Mouse (Mus musculus): ENCODE results near the gene Capn8. TPM values are rescaled to one million over a fixed set of nuclear protein-coding genes. Genes with fewer than 3 reads are reported as not detected.

Capn8 gene
- 0.10 and 0.16 TPM in 2 replicates for polyA plus RNA-seq (2015; fragmentation: Nextera tagmentation; extraction: Ambion mirVana)

GRCm38 (mm10) chr1:182564408-182565120 is at the start of gene Capn8:
Gene Capn8, plus strand, starts transcription at chr1:182565007.
- no peak within 1 kb of the TSS for H3K27ac ChIP-seq
- no peak within 1 kb of the TSS for H3K4me2 ChIP-seq
- WGBS: 72% methylated on average over 5 of the region's 5 CpGs
- H3K36me3 ChIP-seq (ENCODE audit: poor library complexity, severe bottlenecking): no peaks in the 10 kb centered on the region
- H3K27me3 ChIP-seq: peaks cover 18% of the 10 kb centered on the region
- H3K9ac ChIP-seq: no peak within 1 kb of the TSS
- H3K4me3 ChIP-seq: no peak within 1 kb of the TSS
- no peaks in the 10 kb centered on the region for H3K9me3 ChIP-seq (replicated peaks)
- ATAC-seq: no peak
- H3K4me1 ChIP-seq: 0 out of 2 replicates have a peak, but pooled peaks cover 6% of the 10 kb centered on the region

GRCm38 (mm10) chr1:182516758-182517676 is 47.8 kb upstream of the Capn8 start, which contains the start of gene Capn2:
Gene Capn2, minus strand, starts transcription at chr1:182517608.
- peaks cover 8% of the 10 kb centered on the region for H3K36me3 ChIP-seq (ENCODE audit: poor library complexity, severe bottlenecking)
- H3K4me3 ChIP-seq: peak within 1 kb of the TSS; percentile 74
- peak within 1 kb of the TSS; percentile 90 for H3K4me2 ChIP-seq
- peak within 1 kb of the TSS; percentile 91 for H3K9ac ChIP-seq
- no peaks in the 10 kb centered on the region for H3K9me3 ChIP-seq (replicated peaks)
- peaks cover 18% of the 10 kb centered on the region for H3K27me3 ChIP-seq
- H3K4me1 ChIP-seq: peaks cover 17% of the 10 kb centered on the region
- ATAC-seq: peak; percentile 97
- under 1% methylated on average over 62 of the region's 84 CpGs for WGBS
- peak within 1 kb of the TSS; percentile 78 for H3K27ac ChIP-seq

GRCm38 (mm10) chr1:182517677-182518011 is 47.2 kb upstream of the Capn8 start:
- Histone ChIP-seq H3K27ac (no peak overlapping the region), H3K27me3 (peaks cover 18% of the 10 kb centered on the region), H3K4me1 (peaks cover 17% of the 10 kb centered on the region), H3K4me3 (peak overlapping the region; percentile 74), H3K9me3 (replicated peaks) (no peaks in the 10 kb centered on the region), H3K9ac (peak overlapping the region; percentile 91), H3K4me2 (peak overlapping the region; percentile 90), H3K36me3 (ENCODE audit: poor library complexity, severe bottlenecking) (0 out of 2 replicates have a peak, but pooled peaks cover 2% of the 10 kb centered on the region)
- ATAC-seq: no peak
- under 1% methylated on average over 10 of the region's 10 CpGs for WGBS

GRCm38 (mm10) chr1:182518143-182518680 is 46.6 kb upstream of the Capn8 start:
- H3K4me3 ChIP-seq: no peak overlapping the region
- H3K4me1 ChIP-seq: peaks cover 17% of the 10 kb centered on the region
- H3K9me3 ChIP-seq (replicated peaks): no peaks in the 10 kb centered on the region
- 48% methylated on average over 10 of the region's 10 CpGs for WGBS
- H3K27me3 ChIP-seq: peaks cover 18% of the 10 kb centered on the region
- no peaks in the 10 kb centered on the region for H3K36me3 ChIP-seq (ENCODE audit: poor library complexity, severe bottlenecking)
- H3K9ac ChIP-seq: no peak overlapping the region
- no peak overlapping the region for H3K4me2 ChIP-seq
- no peak overlapping the region for H3K27ac ChIP-seq
- ATAC-seq: no peak

- Histone ChIP-seq H3K27ac (no peak overlapping the region), H3K4me2 (no peak overlapping the region), H3K27me3 (peaks cover 18% of the 10 kb centered on the region), H3K4me3 (no peak overlapping the region), H3K9ac (no peak overlapping the region), H3K36me3 (ENCODE audit: poor library complexity, severe bottlenecking) (no peaks in the 10 kb centered on the region), H3K9me3 (replicated peaks) (no peaks in the 10 kb centered on the region), H3K4me1 (peaks cover 17% of the 10 kb centered on the region)
- 80% methylated on average over 6 of the region's 6 CpGs for WGBS
- no peak for ATAC-seq
Measured at GRCm38 (mm10) chr1:182518811-182519210, 46.0 kb upstream of the Capn8 start.

GRCm38 (mm10) chr1:182519341-182519740 is 45.5 kb upstream of the Capn8 start:
- Histone ChIP-seq H3K9me3 (replicated peaks) (no peaks in the 10 kb centered on the region), H3K27me3 (peaks cover 18% of the 10 kb centered on the region), H3K4me1 (peaks cover 17% of the 10 kb centered on the region), H3K4me2 (no peak overlapping the region), H3K4me3 (no peak overlapping the region), H3K9ac (no peak overlapping the region), H3K36me3 (ENCODE audit: poor library complexity, severe bottlenecking) (no peaks in the 10 kb centered on the region), H3K27ac (no peak overlapping the region)
- 82% methylated on average over 5 of the region's 5 CpGs for WGBS
- ATAC-seq: no peak

- no peaks in the 10 kb centered on the region for H3K9me3 ChIP-seq (replicated peaks)
- H3K27ac ChIP-seq: no peak overlapping the region
- H3K4me3 ChIP-seq: no peak overlapping the region
- no peak overlapping the region for H3K9ac ChIP-seq
- no peak overlapping the region for H3K4me2 ChIP-seq
- 25% methylated on average over 14 of the region's 14 CpGs for WGBS
- H3K36me3 ChIP-seq (ENCODE audit: poor library complexity, severe bottlenecking): no peaks in the 10 kb centered on the region
- H3K27me3 ChIP-seq: peaks cover 18% of the 10 kb centered on the region
- no peak for ATAC-seq
- peaks cover 17% of the 10 kb centered on the region for H3K4me1 ChIP-seq
Measured at GRCm38 (mm10) chr1:182520091-182520937, 44.5 kb upstream of the Capn8 start.

GRCm38 (mm10) chr1:182520938-182521500 is 43.8 kb upstream of the Capn8 start:
- no peak for ATAC-seq
- Histone ChIP-seq H3K36me3 (ENCODE audit: poor library complexity, severe bottlenecking) (no peaks in the 10 kb centered on the region), H3K4me2 (no peak overlapping the region), H3K4me3 (no peak overlapping the region), H3K27ac (no peak overlapping the region), H3K9ac (no peak overlapping the region), H3K4me1 (peaks cover 12% of the 10 kb centered on the region), H3K9me3 (replicated peaks) (no peaks in the 10 kb centered on the region), H3K27me3 (peaks cover 18% of the 10 kb centered on the region)
- WGBS: 73% methylated on average over 8 of the region's 8 CpGs

- Histone ChIP-seq H3K9ac (no peak overlapping the region), H3K27ac (no peak overlapping the region), H3K36me3 (ENCODE audit: poor library complexity, severe bottlenecking) (no peaks in the 10 kb centered on the region), H3K9me3 (replicated peaks) (no peaks in the 10 kb centered on the region), H3K4me2 (no peak overlapping the region), H3K4me1 (peaks cover 6% of the 10 kb centered on the region), H3K27me3 (peaks cover 33% of the 10 kb centered on the region), H3K4me3 (no peak overlapping the region)
- ATAC-seq: no peak
- WGBS: 75% methylated on average over 5 of the region's 5 CpGs
Measured at GRCm38 (mm10) chr1:182522961-182523360, 41.8 kb upstream of the Capn8 start.

- H3K9ac ChIP-seq: no peak overlapping the region
- peaks cover 31% of the 10 kb centered on the region for H3K27me3 ChIP-seq
- no peak for ATAC-seq
- 86% methylated on average over 3 of the region's 3 CpGs for WGBS
- no peaks in the 10 kb centered on the region for H3K9me3 ChIP-seq (replicated peaks)
- peaks cover 13% of the 10 kb centered on the region for H3K4me1 ChIP-seq
- no peaks in the 10 kb centered on the region for H3K36me3 ChIP-seq (ENCODE audit: poor library complexity, severe bottlenecking)
- no peak overlapping the region for H3K4me3 ChIP-seq
- H3K4me2 ChIP-seq: no peak overlapping the region
- no peak overlapping the region for H3K27ac ChIP-seq
Measured at GRCm38 (mm10) chr1:182523692-182524091, 41.1 kb upstream of the Capn8 start.

GRCm38 (mm10) chr1:182525601-182526000 is 39.2 kb upstream of the Capn8 start:
- Histone ChIP-seq H3K27me3 (peaks cover 20% of the 10 kb centered on the region), H3K27ac (no peak overlapping the region), H3K9me3 (replicated peaks) (no peaks in the 10 kb centered on the region), H3K36me3 (ENCODE audit: poor library complexity, severe bottlenecking) (no peaks in the 10 kb centered on the region), H3K4me1 (peaks cover 14% of the 10 kb centered on the region), H3K4me3 (no peak overlapping the region), H3K4me2 (no peak overlapping the region), H3K9ac (no peak overlapping the region)
- 83% methylated on average over 3 of the region's 3 CpGs for WGBS
- no peak for ATAC-seq

Data from forebrain, embryonic 13.5 days (tissue).